In the genomic region with DNA sequence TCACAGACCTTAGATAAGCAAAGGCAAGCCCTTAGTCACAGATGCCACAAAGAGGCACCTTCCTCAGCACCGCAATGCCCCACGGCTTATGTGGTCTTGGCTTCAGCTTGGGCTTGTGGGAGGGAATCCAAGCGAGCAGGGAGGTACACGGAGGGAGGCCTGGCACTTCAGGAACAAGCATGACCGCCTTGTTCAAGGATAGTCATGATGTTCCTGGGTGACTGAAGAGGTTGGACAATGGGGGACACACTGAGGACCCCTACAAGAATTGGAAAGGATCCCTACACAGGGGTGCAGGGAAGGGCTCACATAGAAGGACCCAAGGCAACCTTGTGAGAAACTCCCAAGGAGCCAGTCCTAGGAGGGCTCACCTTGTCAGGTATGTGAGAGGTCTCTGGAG, we compare ENCODE assay signal across 1 mouse cellular context.
TF ChIP-seq lines count a peak whose summit lies in the region.

No protein-coding gene starts in this region.

TF ChIP-seq in MEL, 35 proteins besides CTCF, POLR2A, EP300 and RAD21 (continued from another document):
- TF ChIP-seq E2F4 (IDR thresholded peaks at IDR 0.05; ENCODE audit: borderline replicate concordance, low read depth, low read length) (no peak), TBP (IDR thresholded peaks at IDR 0.05; ENCODE audit: low read depth, low read length) (no peak), ETS1 (IDR thresholded peaks at IDR 0.05; ENCODE audit: low read depth, low read length) (no peak), MYB (IDR thresholded peaks at IDR 0.05; ENCODE audit: low read depth, low read length) (no peak), KAT2A (conservative IDR thresholded peaks at IDR 0.05; ENCODE audit: low read depth, low read length) (no peak), MAX (IDR thresholded peaks at IDR 0.05; ENCODE audit: low read length) (no peak), USF1 (IDR thresholded peaks at IDR 0.05; ENCODE audit: low read depth, low read length) (no peak)
